Mouse (Mus musculus) layer of hippocampus, adult 11-12 months (tissue): Measurements from ENCODE around the gene Uqcc2.

Experiments
- DNase-seq: peaks from one replicate; pipeline ENCODE4 v3.0.0; 2022; ENCODE audit warnings: low spot score

Gene Uqcc2

DNA sequence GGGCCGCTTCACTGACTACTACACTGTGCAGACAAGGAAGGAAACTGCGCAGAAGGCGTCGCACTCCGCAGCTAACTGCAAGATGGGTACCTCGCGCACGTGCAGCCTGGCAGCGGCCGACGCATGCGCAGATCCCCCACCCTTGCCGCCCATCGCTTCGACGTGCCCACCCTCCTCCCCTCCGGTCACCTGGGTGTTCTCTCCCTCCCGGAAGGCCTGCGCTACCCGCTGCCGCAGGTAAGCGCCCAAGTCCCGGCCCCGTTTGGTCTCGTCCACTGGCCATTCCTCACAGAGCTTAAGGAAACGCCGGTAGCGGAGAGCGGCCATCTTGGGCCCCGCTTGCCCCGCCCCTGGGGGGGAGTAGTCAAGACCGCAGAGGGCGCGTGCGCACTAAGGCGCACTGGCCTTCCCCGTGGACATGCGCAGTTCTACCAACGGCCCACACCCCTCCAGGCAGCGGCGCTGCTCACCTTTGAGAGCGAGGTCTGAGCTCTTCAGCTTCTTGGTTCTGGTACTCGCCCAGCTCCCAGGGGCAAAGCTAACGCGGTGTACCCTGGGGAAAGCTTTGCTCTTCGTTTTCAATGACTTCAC lies at the start of gene Uqcc2:
TSS of gene Uqcc2 (minus strand) at position 366 of the 591 bp plus-strand sequence.
- peak; percentile 98 for DNase-seq

DNA sequence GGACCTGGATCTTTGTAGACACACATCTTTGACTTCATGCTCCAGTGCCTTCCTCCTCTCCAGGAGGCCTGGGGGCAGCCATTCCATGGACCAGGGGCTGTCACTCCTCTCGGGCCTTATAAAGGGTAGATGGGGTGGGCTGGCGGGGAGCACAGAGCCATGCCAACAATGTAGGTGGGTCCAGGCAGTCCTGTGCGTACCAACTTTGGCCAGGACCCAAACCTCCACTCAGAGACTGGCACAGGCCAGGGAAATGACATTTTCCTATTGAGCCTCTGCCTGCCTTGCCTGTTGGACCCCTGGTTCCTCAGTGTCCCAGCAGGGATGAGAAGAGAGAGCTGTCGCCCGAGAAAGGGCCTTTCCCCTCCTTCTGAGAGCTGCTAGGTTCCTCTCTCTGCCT lies 48.7 kb upstream of the Uqcc2 start:
- no peak for DNase-seq

DNA sequence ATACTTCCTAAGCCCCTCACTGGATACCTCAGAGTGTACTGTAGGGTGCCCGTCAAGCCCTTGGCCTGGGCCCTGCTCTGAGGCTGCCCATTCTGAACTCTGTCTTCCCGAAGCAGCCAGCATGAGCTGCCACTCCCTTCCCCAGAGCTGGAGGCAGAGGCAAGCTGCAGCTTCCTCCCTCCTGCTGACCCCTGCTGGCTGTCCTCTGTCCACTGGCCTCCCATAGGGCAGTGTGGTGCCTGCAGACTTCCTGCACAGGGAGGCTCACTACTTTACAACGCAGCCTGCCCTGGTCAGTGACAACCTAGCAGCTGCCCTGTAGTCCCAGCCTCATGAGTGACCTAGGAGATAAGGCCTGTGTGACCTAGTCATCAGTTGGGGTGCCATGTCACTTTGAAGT lies 48.0 kb upstream of the Uqcc2 start:
- no peak for DNase-seq

DNA sequence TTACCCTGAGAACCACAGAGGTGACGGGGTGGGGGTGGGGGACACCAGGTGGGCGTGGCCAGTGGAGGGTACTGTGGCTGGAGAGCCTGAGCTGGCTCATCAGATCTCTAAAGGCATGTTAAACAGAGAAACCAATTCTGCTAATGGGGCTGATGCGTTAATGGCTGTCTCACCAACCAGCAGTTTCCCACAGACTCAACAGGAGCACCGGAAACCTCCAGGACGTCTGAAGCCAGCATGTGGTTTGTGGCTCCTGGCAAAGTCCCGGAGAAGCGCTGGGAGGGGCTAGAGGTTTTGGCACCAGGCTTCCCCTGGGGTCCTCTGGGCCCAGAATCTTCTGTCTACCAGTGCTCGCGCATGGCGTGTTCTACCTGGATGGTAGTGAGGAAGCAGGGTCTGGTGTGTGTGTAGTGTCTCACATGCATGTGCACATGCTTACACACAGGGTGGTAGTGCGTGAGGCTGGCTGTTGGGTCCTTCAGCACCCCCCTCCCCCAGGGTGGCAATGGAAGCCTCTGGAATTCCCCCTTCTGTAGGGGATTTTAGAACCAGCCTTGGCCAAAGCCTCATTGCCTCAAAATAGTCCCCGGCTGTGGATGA lies 46.1 kb upstream of the Uqcc2 start:
- no peak for DNase-seq

DNA sequence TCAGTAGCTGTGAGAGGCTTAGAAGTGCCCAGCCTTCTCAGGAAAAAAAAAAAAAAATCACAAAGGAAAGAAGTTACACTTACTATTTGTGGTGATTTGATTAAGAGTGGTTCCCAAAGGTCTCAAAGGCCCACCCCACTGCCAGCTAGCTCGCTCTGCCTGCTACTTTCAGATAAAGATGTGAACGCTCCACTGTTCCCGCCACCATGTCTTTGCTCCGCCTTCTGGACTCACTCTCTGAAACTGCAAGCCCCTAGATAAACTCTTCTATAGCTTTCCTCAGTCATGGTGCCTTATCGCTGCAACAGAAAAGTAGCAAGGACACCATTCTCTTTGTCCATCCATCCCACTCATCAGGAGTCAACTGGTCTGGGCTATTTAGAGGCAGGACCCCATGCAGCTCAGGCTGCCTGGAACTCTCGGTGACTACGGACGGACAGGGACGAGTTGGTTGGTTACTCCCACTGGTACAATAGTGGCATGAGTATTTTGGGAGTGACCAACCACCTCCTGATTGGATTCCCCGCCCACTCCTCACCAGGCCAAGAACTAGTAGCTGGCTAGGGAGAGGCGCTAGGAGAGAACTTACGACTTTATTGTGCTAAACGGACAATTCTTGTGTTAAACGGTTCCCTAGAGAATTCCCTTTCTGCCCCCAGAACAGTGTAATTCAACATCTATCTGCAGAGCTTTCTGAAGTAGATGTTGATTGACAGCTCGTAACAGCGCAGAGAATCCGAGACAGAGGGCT lies 44.9 kb upstream of the Uqcc2 start:
- DNase-seq: no peak

DNA sequence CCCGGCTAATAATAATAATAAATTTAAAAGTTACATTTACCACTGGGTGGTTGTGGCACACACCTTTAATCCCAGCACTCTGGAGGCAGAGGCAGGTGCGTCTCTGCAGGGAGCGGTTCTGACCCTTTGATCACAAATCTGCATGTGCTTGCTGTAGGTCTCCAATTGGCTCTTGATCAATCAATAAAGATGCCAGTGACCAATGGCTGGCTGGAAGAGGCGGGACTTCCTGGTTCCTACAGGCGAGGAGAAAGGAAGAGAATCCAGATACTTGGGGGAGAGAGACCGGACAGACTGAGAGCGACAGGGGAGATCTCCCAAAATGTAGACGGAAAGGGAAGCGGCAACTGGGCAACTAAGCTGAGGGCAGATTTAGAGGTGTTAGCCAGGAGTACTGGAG lies 44.3 kb upstream of the Uqcc2 start:
- DNase-seq: peak; percentile 41

DNA sequence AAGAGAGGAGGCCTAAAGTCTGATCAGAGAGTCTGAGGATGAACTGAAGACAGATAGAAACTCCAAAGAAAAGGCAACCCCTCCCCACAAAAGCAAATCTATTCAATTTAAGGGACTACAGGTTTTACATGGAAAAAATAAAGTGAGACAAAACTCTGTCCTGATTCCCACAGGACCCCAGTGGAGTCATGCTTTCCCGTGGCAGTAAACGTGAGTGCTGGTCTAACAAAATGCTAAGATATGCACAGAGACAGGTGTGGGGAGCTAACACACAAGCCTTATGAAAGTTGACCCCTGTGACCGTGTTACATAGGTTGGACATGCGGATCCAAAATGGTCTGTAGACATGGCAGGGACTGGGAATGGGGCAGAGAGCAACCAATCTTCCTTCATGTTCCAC lies 43.0 kb upstream of the Uqcc2 start:
- DNase-seq: no peak

DNA sequence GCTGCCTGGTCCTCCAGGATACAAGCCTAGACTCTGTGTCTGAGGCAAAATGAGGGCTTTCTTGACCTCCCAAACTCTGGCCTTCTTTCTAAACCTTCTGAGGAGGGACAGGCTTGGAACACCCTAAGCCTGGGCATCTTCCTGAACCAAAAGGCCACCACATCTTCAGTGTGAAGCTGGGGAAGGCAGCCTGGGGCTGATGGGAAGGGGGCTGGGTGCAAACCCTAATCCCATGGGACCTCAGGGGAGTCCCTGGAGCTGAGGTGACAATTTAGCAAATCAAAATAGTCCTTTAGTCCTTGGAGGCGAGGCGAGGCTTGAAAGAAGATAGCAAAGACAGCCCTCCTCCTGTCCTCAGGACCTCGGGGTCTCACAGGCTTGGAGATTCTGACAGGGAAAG lies 42.6 kb upstream of the Uqcc2 start:
- no peak for DNase-seq

DNA sequence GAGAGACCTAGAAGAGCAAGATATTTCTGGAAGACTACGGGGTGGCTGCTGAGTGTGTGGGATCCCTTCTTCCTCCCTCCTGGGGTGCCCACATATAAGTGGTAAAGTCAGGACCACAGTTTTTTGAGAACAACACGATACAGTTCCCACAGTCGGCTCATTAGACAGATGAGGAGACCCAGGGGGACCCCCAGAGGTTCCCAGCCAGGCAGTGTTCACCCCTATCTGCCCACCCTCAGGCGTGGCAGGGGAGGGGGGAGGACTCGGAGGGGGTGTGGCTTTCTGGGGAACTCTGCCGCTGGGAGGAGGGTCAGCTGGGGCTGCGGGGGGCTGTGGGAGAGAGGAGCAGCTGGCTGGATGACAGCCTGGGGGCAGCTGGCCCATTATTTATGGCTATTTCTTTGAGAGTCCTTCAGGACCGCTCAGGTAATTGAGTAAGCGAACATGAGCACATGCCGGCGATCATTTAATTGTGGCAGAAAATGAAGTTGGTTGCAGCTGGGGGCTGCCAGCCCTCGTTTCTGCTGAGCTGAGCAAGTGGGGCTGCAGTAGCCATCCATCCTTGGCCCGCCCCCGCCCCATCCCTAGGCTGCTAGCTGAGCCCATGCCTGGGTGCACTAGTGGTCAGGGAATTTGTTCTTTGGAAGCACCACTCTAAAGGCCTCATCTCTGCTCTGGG lies 41.6 kb upstream of the Uqcc2 start:
- DNase-seq: no peak

DNA sequence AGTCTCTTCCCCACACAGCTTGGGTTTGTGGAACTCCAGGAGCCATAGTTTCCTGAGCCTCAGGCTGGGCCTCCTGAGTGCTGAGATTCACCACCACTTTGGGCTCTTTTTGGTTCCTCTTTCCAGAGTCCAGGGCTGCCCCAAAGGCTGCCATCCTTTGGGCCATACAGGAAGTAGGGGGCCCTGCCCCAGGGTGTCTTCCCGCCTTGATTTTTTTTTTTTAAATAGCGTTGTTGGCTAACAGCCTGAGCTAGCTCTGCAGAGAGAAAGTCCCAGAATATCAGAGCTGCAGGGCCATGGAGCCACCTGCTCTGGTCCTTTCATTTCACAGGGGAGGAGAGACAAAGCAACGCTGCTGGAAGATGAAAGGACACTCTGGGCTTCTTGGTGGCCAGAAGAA lies 40.0 kb upstream of the Uqcc2 start:
- no peak for DNase-seq

DNA sequence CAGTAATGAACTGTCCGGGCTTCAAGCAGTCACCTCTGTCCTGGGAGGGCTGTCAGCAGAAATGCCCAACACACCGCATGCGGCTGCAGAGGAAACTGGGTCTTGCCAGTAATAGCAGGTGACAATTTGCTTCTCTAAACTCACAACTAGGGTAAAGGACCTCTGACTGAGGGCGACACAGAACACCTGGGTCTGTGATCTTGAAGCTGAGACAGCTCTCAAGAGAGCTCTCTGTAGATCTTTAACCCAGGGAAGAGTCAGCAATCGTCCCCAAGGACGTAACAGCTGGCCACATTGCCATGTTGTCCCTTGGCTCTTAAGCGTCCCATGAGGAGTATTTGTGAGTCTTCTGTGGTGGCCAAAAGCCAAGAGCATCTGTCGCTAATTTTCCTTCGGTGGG lies 38.7 kb upstream of the Uqcc2 start:
- DNase-seq: no peak

DNA sequence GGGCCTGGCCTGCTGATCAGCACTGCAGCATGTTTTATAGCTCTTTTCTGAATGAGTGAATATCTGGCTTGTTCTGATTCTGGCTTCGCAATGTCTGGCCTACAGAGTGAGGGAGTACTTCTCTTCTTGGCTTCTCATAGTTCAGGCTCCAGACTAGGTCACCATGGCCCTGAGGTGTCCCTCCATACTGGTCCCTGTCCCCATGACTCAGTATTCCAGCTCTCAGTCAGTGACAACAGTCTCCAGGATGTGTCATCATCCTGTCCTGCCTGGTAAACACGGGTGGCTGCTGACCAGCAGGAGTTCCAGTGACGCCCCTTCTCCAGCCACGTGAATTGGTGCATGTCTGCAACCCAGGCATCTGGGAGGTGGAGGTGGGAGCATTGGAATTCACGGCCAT lies 37.4 kb upstream of the Uqcc2 start:
- no peak for DNase-seq

DNA sequence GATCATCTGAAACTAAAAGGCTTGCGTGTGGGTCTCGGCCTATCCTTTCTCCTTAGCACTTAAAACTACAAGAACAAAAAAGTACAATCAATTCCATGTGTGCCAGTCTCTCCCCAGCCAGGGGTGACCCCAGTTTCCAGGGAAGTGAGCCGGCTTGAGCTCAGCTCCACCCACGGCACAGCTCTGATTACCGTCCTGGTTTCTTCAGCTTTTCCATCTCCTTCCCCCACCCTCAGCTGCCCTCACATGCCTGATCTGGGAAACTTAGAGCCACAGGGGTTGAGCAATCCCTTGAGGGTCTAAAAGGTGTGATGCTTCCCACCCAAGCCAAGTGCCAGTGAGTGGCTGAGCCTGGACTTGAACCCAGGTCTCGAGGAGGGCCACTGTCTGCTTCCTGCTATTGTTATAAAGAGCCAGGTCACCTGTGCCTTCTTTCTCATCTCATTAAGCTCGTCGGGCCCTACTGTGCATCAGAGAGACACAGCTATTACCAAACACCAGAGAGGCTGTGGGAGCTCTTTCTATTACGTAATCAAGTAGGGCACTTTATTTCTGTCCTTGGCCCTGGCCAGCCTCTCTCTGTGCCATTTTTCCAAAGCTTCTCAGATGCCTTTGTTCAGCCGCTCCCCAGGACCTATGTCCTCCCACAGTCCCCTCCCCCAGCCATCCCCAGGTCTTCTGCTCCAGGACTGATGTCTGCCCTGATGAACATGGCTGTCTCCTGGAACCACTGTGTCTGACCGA lies 36.4 kb upstream of the Uqcc2 start:
- DNase-seq: no peak

DNA sequence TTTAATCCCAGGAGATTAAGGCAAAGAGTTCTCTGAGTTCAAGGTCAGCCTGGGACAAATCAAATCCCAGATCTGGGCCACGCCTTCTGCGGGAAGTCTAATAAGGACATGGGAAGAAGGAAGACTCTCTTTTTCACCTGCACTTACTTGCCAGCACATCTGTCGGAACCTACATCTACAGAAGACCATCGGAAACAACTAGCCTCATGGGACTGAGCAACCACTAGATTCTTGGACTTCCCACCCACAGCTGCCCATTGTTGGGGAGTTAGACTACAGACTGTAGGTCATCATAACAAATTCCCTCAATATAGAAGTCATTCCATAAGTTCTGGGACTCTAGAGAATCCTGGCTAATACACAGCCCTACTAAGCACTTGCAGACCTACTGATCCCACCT lies 34.9 kb upstream of the Uqcc2 start:
- DNase-seq: no peak

DNA sequence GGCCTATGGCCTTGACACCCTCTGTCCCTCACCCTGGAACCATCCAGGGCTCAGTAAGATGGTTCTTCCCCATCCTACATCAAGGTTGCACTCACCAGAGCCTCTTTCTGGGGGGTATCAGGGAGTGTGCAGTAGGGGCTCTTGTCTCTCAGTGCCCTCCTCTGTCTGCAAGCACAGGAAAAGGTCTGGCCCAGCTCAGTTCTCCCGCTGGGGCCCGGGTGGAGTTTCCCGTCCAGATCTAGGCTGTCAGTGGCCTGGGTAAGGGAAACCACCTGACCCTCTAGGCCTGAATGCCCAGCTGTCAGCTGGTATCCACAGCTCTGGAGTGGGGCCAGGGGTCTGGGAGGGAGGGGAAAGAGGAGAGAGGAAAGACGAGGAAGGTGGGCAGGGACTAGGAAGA lies 33.8 kb upstream of the Uqcc2 start, which contains the start of gene Ip6k3:
TSS of gene Ip6k3 (minus strand) at position 251 of the 400 bp plus-strand sequence.
- DNase-seq: no peak

DNA sequence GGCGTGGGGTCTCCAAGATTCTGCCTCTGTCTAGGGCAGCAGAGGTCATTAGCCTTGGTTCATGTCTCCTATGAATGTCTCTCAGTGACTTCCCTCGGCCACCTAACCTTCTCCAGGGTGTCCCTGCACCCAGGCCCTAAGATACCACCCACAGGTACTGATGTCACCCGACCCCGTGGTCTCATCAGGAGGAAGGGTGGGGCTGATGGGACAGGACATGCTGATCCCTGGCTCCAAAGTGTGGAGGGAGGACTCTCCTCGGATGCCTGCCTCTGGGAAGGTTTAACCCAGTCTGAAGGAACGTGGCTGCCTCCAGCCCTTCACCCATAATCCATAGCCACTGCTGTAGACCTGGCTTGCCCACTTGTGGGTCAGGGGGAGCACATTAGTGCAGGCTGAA lies 33.2 kb upstream of the Uqcc2 start:
- DNase-seq: no peak

DNA sequence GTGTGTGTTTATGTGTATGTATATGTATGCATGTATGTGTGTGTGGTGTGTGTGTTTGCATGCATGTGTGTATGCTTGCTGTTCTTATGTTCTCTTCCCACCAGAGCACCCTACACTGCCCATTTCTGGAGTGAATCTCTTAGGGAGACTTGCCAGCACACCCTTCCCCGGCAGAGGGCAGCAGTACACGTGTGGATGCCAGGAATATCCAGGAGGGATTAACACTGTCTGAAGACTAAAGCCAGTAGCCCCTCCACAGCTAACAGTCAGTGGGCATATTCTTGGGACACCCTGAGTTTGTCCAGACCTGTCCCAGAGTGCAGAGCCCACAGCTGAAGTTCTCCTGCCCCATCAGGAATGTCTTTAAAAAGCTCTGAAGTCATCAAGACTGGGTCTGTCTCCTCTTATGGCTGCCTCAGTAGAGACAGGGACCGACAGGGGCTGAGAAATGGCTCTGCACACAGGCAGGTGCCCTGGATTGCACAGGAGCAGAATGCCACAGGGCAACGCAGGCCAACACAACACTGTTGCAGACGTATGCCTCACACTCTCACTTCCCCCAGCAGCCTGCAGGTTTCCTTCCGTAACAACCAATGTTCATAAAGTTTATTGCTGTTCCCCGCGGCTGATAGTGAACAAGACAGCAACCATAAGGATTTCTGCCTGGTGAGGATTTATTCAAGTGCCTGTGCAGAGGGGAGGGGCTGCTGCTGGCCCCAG lies 31.5 kb upstream of the Uqcc2 start:
- DNase-seq: peak; percentile 58

DNA sequence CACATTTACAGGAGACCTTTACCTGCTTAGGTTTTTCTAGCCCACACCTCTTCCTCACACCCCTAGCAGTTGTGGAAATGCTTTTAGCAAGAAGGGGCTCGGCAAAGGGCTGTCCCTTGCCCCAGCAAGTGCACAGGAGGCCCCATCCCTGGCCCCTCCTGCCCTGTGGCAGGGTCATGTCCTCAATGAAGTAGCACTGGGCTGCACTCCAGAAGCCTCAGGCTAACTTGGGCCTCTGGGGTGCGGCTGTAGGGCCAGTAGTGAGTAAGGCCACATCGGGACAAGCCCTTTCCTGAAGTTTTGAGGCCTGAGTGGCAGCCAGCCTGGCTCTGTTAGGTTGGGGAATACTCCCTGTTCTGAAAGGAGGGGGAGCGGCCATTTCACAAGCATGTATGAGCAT lies 27.2 kb upstream of the Uqcc2 start:
- DNase-seq: no peak

DNA sequence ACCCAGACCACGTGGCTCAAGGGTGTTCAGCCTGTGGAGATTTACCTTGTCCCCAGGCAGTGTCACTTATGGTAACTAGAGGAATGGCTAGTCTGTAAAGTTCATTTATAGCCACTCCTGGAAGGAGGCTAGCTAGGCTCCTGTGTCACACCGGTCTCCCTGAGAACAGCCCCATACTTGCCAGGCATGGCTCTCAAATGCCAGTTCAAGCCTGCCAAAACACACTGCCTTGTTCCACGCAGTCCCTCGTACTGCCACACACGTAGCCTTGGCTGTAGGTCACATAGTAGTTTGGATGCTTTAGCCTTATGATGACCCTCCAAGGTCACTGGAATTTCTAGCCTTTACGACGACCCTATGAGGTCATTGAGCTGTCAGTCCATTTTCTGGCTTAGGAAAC lies 25.5 kb upstream of the Uqcc2 start:
- DNase-seq: no peak

DNA sequence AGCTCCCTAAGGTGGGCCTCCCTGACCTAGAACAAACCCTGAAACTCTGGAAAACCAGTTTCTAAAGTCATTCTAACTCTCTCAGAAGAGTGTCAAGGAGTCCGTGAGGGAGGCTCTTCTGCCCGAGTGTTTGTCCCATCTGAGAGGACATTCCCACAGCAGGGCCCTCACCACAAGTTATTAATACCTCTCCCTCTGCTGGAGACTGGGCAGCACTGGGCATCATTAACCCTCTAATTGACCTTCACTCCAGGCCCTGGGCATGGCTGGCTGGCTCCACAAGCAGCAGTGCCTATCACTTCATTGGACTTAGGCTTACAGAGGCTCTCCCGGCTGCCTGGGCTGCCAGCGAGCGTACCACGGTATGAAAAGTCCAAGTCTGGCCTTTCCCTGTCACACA lies 24.7 kb upstream of the Uqcc2 start:
- no peak for DNase-seq

DNA sequence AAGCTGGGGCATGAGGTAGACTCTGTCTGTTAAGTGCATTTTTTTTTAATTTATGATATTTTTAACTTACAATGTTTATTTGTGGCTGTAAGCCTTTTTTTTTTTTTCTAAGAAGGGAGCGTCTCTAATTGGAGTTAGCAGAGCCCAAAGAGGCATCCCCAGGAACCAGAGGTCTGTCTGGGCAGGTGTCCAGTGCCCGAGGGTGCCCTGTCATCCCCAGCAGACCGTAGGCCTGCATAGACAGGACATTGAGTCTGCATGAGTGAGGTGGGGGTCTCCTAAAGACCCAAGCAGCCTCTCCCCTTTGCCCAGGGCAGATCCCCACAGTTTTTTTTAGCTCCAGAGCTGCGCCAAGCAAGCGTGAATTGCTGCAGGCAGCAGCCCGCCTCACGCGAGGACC lies 22.0 kb upstream of the Uqcc2 start:
- DNase-seq: no peak

DNA sequence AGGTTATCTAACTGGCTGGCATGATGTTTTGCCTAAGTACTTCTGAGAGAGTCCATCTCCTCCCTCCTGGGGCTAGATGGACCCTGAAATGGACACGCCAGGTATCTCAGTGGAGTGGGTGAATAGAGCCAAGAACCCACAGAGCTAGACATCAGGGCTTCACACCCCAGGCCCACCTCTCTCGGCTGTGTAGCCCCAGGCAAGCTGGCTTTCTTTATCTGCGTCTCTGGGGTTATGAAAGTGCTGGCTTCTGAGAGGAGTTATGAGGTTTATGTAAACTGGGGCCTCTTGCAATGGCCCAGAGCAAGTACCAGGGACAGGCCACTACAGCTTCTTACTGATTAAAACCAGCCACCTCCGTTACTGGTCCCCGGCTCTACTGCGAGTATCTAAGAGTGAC lies 21.2 kb upstream of the Uqcc2 start:
- DNase-seq: no peak
